Mouse (Mus musculus) megakaryocyte, embryonic 14.5 days (primary cell): ENCODE data around the gene Atp6v1g1. TPM values are rescaled to one million over a fixed set of nuclear protein-coding genes. Genes with fewer than 3 reads are reported as not detected.

Experiments
- H3K27me3 ChIP-seq: replicated peaks from 2 replicates; pipeline ENCODE3; 2012; ENCODE audit warnings: inconsistent platforms
- H3K36me3 ChIP-seq: replicated peaks from 2 replicates; pipeline ENCODE3; 2012; ENCODE audit warnings: low read length, inconsistent platforms, mixed read lengths
- H3K4me1 ChIP-seq: 2 replicates; pipeline ENCODE4 v1.6.1; 2012; ENCODE audit warnings: inconsistent platforms
- H3K4me3 ChIP-seq: replicated peaks from 2 replicates; pipeline ENCODE3; 2012; ENCODE audit warnings: moderate library complexity, mild to moderate bottlenecking, inconsistent platforms
- H3K9me3 ChIP-seq: 2 replicates; pipeline ENCODE4 v1.6.1; 2012; ENCODE audit warnings: inconsistent platforms
- FLI1 ChIP-seq: IDR thresholded peaks from 2 replicates; pipeline ENCODE4 v1.6.1; 2012; ENCODE audit warnings: low read length, inconsistent platforms, mixed read lengths
- GATA1 ChIP-seq: IDR thresholded peaks from 3 replicates; pipeline ENCODE4 v1.6.1; 2012; ENCODE audit warnings: mixed read lengths, low read length, inconsistent platforms, borderline replicate concordance
- polyA plus RNA-seq: library from polyadenylated mRNA; stranded (reverse); fragments of >175 nt; gene quantifications from 2 replicates; pipeline ENCODE4 v1.2.3, GENCODE M21; 2012; ENCODE audit warnings: low replicate concordance; ENCODE audit not compliant: insufficient read depth

Gene Atp6v1g1
- polyA plus RNA-seq, 1 experiment: 191 TPM

DNA sequence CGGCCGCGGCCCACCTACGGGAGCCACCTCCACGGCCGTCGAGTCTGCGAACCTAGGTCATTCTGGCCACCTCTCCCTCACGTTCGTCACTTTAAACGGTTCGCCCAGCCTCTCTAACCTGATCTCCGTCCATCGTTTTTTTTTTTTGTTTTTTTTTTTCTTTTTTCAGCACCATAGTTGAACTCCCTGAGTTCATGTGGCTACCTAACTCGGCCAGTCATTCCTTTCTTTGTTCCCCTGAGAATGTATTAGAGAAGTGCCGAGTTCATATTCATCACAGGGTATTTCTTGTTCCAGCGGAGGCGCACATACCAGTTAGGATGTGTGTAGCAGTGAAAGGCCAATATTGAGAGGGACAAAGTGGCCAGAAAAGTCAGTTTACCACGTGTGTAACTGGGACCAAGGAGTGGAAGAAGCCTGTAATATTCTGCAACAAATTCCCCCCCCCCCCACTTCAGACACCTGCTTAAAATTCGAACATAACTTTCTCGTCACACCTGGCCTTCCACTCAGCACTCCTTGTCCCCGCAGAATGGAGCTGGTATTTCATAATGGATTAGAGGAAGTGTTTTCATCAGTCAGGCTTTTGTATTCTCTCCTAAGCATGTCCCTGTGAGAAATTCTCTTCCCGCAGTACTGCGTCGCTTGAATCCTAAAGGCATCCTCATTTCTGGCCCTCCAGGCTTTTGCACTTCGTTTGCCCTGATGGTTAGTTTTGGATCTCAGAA lies 823 bp downstream of the Atp6v1g1 start:
- peak overlapping the region; percentile 98 for H3K4me3 ChIP-seq
- H3K9me3 ChIP-seq: no peaks in the 10 kb centered on the region
- H3K36me3 ChIP-seq: peaks cover 27% of the 10 kb centered on the region
- H3K4me1 ChIP-seq: peaks cover 46% of the 10 kb centered on the region
- TF ChIP-seq GATA1: no peak
- TF ChIP-seq FLI1: no peak
- no peaks in the 10 kb centered on the region for H3K27me3 ChIP-seq

DNA sequence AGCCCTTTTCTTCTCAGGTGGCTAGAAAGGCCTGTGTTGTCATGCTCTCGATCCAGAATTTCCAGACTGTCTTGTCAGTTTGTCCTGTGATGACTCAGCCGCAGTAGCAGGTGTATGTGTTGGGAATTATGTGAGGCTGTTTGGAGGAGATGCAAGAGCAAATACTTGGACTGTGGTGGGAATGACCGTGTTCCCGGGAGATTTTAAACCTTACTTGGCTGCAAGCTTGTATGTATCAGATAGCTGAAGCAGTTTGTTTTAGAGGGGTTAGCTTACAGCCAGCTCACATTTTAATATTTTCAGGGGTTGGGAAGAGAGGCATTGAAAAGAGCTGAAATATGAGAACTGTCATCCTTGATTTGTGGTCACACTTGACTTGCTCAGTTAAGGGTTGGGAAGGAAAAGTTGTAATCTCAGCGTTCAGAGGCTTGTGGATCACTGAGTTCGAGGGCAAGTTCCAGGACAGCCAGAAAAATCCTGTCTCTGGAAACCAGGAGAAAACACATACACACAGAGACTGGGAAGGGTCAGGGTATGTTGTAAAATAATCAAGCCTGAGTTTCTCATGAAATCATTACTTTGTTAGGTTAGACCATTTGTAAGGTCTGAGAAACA lies 2.0 kb downstream of the Atp6v1g1 start:
- H3K4me1 ChIP-seq: peaks cover 46% of the 10 kb centered on the region
- peak overlapping the region; percentile 98 for H3K4me3 ChIP-seq
- H3K36me3 ChIP-seq: peaks cover 38% of the 10 kb centered on the region
- no peaks in the 10 kb centered on the region for H3K9me3 ChIP-seq
- TF ChIP-seq GATA1 (no peak), FLI1 (no peak)
- H3K27me3 ChIP-seq: no peaks in the 10 kb centered on the region

DNA sequence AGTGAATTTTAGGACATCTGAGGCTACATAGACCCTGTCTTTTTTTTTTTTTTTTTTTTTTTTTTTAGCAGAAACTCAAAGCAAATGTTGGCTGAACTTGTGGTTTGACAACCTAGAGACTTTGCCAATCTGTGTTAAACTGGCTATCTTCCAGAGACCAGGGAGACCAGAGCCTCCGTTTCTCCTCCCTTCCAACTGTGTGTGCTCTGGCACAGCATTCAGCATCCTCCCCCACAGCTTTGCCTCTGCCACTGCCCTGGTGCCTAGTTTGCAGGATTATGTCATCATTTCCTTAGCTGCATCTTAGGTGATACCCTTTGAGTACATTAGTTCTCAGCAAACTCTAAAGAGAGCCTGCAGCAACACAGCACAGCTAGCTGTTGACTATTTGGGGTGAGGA lies 3.2 kb downstream of the Atp6v1g1 start:
- no peak overlapping the region for H3K4me3 ChIP-seq
- H3K4me1 ChIP-seq: peaks cover 39% of the 10 kb centered on the region
- H3K27me3 ChIP-seq: no peaks in the 10 kb centered on the region
- no peak for TF ChIP-seq GATA1
- no peak for TF ChIP-seq FLI1
- peaks cover 51% of the 10 kb centered on the region for H3K36me3 ChIP-seq
- no peaks in the 10 kb centered on the region for H3K9me3 ChIP-seq

DNA sequence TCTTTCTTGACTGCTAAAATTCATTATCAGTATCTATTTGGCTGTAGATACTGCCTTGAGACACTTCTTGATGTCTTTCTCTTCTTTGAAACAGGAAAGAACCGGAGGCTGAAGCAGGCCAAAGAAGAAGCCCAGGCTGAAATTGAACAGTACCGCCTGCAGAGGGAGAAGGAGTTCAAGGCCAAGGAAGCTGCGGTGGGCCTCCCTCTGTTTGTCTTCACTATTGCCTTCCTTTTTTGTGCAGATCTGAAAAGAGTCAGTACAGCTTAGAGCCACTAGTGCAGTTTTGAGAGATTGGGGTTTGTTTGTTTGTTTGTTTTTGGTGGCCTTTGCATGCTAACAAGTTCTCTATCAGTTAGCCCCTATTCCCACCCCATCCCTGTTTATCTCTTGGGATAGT lies 3.9 kb downstream of the Atp6v1g1 start:
- peaks cover 56% of the 10 kb centered on the region for H3K36me3 ChIP-seq
- no peaks in the 10 kb centered on the region for H3K27me3 ChIP-seq
- H3K4me1 ChIP-seq: peaks cover 39% of the 10 kb centered on the region

DNA sequence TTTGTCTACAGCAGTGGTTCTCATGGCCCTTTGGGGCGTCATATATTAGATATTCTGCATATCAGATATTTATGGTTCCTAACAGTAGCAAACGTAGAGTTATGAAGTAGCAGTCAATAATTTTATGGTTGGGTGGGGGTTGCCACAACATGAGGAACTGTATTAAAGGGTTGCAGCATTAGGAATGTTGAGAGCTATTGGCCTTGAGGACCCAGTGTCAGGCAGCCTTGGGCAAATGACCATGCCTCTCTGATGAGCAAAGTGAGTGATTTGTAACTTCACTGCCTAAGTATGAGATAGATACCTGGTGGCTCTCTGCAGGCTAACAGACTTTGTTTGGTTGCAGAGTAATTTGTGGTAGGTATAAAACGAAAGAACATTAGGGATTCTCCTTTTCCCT lies 6.3 kb downstream of the Atp6v1g1 start:
- no peak overlapping the region for H3K4me3 ChIP-seq
- peaks cover 27% of the 10 kb centered on the region for H3K4me1 ChIP-seq
- H3K9me3 ChIP-seq: no peaks in the 10 kb centered on the region
- no peak for TF ChIP-seq GATA1
- no peak for TF ChIP-seq FLI1
- peaks cover 79% of the 10 kb centered on the region for H3K36me3 ChIP-seq
- no peaks in the 10 kb centered on the region for H3K27me3 ChIP-seq

More for the DNA sequence above, 3.9 kb downstream of the Atp6v1g1 start:
- Histone ChIP-seq H3K4me3 (no peak overlapping the region), H3K9me3 (no peaks in the 10 kb centered on the region)
- TF ChIP-seq FLI1 (no peak), GATA1 (no peak)

DNA sequence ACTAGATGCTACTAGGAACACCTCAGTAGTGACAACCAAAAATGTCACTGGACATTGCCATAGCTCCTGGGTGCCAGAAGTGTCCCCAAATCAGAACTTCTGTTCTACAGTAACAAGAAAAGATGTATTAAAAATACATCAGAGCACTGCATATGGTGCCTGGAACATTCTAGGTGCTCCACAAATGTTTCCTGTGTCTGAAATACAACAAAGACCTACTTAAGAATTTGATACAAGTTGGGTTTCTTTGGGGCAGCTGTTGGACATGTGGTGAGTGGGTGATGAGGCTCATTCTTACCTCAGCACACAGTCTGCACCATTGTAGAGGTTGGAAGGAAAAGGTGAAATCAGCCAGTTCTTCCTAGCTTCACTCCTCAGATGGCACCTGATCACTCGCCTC lies 8.3 kb downstream of the Atp6v1g1 start:
- H3K27me3 ChIP-seq: no peaks in the 10 kb centered on the region
- TF ChIP-seq GATA1 (no peak), FLI1 (no peak)
- H3K36me3 ChIP-seq: peaks cover 84% of the 10 kb centered on the region

DNA sequence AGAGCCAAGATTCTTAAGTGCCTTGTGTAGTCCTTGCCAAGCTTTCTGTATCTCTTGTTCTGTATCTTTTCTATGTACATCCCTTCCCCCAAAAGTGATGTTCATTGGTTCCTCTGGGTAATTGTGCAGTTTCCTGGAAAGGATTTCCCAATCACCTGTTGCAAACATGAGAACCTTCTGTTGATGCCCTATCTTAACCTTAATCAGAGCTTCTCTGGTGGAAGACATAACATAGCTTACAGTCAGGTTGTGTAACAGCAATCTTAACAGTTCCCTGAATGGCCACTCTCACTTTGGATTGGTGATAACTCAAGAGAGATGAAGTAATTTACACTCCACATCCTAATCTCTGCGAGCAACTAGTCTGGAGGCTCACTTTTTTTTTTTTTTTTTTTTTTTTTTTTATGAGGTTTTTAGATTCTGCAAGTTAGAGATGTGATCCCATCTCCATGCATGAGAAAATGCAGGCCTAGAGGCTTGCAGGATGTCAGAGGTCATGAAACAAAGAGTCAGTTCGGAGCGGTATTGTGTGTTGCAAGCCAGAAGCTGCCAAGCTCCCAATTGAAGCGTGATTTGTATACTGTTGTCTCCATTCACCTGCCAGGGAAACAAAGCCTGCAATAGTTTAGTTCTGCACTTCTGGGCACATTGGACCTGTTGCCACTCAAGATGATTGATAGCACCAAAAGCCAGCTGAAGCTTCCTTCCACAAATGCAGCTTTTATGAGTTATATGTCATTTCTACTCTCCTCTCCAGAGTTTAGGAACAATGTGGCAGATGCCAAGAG lies 9.4 kb downstream of the Atp6v1g1 start:
- Histone ChIP-seq H3K4me1 (peaks cover 26% of the 10 kb centered on the region), H3K27me3 (no peaks in the 10 kb centered on the region), H3K36me3 (peaks cover 73% of the 10 kb centered on the region), H3K9me3 (no peaks in the 10 kb centered on the region), H3K4me3 (no peak overlapping the region)
- no peak for TF ChIP-seq FLI1
- no peak for TF ChIP-seq GATA1

More for the DNA sequence above, 8.3 kb downstream of the Atp6v1g1 start:
- H3K4me3 ChIP-seq: no peak overlapping the region
- H3K9me3 ChIP-seq: no peaks in the 10 kb centered on the region
- peaks cover 23% of the 10 kb centered on the region for H3K4me1 ChIP-seq

DNA sequence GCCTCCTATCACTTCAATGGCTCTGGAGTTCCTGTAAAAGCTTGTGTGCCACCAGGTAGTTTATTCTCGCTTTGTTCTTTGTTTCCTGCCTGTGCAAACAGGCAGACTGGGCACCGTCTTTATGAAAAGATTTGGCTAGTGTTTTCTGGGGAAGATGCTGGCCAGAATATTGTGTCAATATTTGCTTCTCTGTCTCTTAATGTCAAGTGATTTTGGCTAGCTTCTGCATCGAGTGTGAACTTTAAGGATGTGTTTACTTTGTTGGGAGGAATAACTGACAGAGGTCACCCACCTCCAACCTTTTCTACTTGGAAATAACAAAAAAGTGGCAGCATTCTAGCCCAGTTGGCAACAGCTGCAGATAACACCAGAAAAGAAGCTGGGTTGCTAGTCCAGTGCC lies 10.0 kb downstream of the Atp6v1g1 start:
- no peak for TF ChIP-seq FLI1
- no peak for TF ChIP-seq GATA1

DNA sequence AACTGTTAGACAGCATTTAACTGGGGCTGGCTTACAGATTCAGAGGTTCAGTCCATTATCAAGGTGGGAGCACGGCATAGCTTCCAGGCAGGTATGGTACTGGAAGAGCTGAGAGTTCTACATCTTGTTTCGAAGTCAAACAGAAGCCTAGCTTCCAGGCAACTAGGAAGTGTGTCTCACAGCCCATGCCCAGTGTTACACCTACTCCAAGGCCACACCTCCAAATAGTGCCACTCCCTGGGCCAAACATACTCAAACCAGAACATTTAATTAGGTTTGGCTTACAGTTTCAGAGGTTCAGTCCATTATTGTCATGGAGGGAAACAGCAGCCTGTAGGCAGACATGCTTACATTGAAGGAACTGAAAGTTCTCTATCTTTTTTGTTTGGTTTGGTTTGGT lies 10.5 kb downstream of the Atp6v1g1 start:
- Histone ChIP-seq H3K27me3 (peaks cover 10% of the 10 kb centered on the region), H3K4me3 (no peak overlapping the region), H3K9me3 (no peaks in the 10 kb centered on the region), H3K4me1 (peaks cover 37% of the 10 kb centered on the region), H3K36me3 (peaks cover 64% of the 10 kb centered on the region)
- TF ChIP-seq FLI1: no peak
- no peak for TF ChIP-seq GATA1

More for the DNA sequence above, 10.0 kb downstream of the Atp6v1g1 start:
- Histone ChIP-seq H3K36me3 (peaks cover 67% of the 10 kb centered on the region), H3K9me3 (no peaks in the 10 kb centered on the region), H3K4me3 (no peak overlapping the region), H3K27me3 (peaks cover 5% of the 10 kb centered on the region), H3K4me1 (peaks cover 32% of the 10 kb centered on the region)
